In the genomic region with DNA sequence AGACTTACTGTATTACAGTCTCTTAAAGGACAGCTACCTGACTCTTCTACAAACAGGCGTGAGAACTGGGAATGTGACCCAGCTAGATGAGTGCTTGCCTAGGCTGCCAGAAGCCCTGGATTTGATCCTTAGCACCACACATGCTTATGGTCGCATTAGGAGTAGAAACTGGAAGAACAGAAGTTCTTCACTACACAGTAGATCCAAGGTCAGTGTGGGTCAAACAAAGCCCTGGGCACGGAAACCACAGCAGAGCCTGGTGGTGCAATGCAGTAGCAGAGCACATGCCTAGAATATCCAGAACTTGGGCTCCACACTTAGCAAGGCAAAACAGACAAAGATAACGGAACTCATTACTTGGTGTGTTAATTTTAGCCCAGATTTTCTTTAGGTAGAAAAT, we compare ENCODE assay signal across 17 mouse cellular contexts. TPM values are rescaled to one million over a fixed set of nuclear protein-coding genes. Genes with fewer than 3 reads are reported as not detected.
DNase-seq lines count a peak whose midpoint lies in the region; ATAC-seq and TF ChIP-seq lines count a peak whose summit lies in the region.
"Had no signal": no experiment of that assay in that cellular context is flagged by ENCODE, and none has a peak within 500 bp of the region (broad histone marks: within the 10 kb centered on the region; RNA-seq: fewer than 3 reads in every experiment).

No protein-coding gene starts in this region.

- no peaks in the 10 kb centered on the region for H3K36me3 ChIP-seq in kidney, embryonic 14.5 days (ENCODE audit: control insufficient read depth, insufficient read depth, low read length)
- H3K36me3 ChIP-seq in ES-Bruce4 (ENCODE audit: control insufficient read depth, insufficient read depth, low read length, poor library complexity, severe bottlenecking) = no peaks in the 10 kb centered on the region
- no peaks in the 10 kb centered on the region for H3K36me3 ChIP-seq in liver, embryonic 15.5 days (replicated peaks)
- H3K36me3 ChIP-seq in hindbrain, embryonic 11.5 days (ENCODE audit: control insufficient read depth, insufficient read depth, low read length) = no peaks in the 10 kb centered on the region
- H3K36me3 ChIP-seq: embryonic facial prominence, embryonic 12.5 days; forebrain, embryonic 15.5 days; midbrain, embryonic 12.5 days; neural tube, embryonic 13.5 days had no signal

- no peak for TF ChIP-seq POLR2A in ES-Bruce4 (IDR thresholded peaks at IDR 0.05; ENCODE audit: insufficient read depth, low read length)

- ATAC-seq in kidney, embryonic 14.5 days (ENCODE audit: low FRiP score, low TSS enrichment) = no peak
- ATAC-seq in liver, embryonic 15.5 days (ENCODE audit: insufficient read depth) = no peak
- ATAC-seq in hindbrain, embryonic 11.5 days (ENCODE audit: low FRiP score) = no peak
- ATAC-seq: forebrain, embryonic 15.5 days; hindbrain, postnatal 0 days had no signal

- no peak overlapping the region for H3K4me2 ChIP-seq in kidney, embryonic 14.5 days (replicated peaks; ENCODE audit: low read depth, low read length)
- no peak overlapping the region for H3K4me2 ChIP-seq in liver, embryonic 15.5 days
- no peak overlapping the region for H3K4me2 ChIP-seq in hindbrain, embryonic 11.5 days (replicated peaks; ENCODE audit: low read depth, low read length)
- H3K4me2 ChIP-seq: embryonic facial prominence, embryonic 12.5 days; forebrain, embryonic 15.5 days; midbrain, embryonic 12.5 days; neural tube, embryonic 13.5 days had no signal

- no peaks in the 10 kb centered on the region for H3K27me3 ChIP-seq in kidney, embryonic 14.5 days (ENCODE audit: control insufficient read depth, insufficient read depth, low read length)
- no peaks in the 10 kb centered on the region for H3K27me3 ChIP-seq in ES-Bruce4 (ENCODE audit: control insufficient read depth, insufficient read depth, low read length, poor library complexity, severe bottlenecking)
- H3K27me3 ChIP-seq in liver, embryonic 15.5 days = no peaks in the 10 kb centered on the region
- H3K27me3 ChIP-seq in hindbrain, embryonic 11.5 days (ENCODE audit: control insufficient read depth, insufficient read depth, low read length) = no peaks in the 10 kb centered on the region
- H3K27me3 ChIP-seq: embryonic facial prominence, embryonic 12.5 days; forebrain, embryonic 15.5 days; midbrain, embryonic 12.5 days had no signal

- DNase-seq in kidney, adult 18-20 months = peak; percentile 68
- no peak for DNase-seq in yolk sac, embryonic 10.5 days (ENCODE audit: low spot score)
- no peak for DNase-seq in embryo, embryonic 10.5 days (ENCODE audit: low spot score)
- no peak for DNase-seq in hindbrain, embryonic 11.5 days (ENCODE audit: low spot score)
- DNase-seq: cerebellum, adult 2 months; gastrocnemius, postnatal 36 days; right cerebral cortex, postnatal 14 days had no signal

- TF ChIP-seq EP300 in ES-Bruce4 (IDR thresholded peaks at IDR 0.05; ENCODE audit: insufficient read depth, low read depth, low read length) = 0 out of 2 replicates have a peak, but pooled peaks have one; percentile 26

- H3K4me1 ChIP-seq in kidney, embryonic 14.5 days (ENCODE audit: control insufficient read depth, insufficient read depth, low read length) = peaks cover 21% of the 10 kb centered on the region
- H3K4me1 ChIP-seq in ES-Bruce4 (ENCODE audit: control insufficient read depth, insufficient read depth, low read length) = peaks cover 13% of the 10 kb centered on the region
- H3K4me1 ChIP-seq in brown adipose tissue, adult 24 weeks (ENCODE audit: control insufficient read depth, insufficient read depth, insufficient read length, low read length) = peaks cover 59% of the 10 kb centered on the region
- H3K4me1 ChIP-seq in liver, embryonic 15.5 days (replicated peaks) = peaks cover 95% of the 10 kb centered on the region
- H3K4me1 ChIP-seq in hindbrain, embryonic 11.5 days (replicated peaks; ENCODE audit: control insufficient read depth, insufficient read depth, low read length) = no peaks in the 10 kb centered on the region
- H3K4me1 ChIP-seq: embryonic facial prominence, embryonic 12.5 days; forebrain, embryonic 15.5 days; midbrain, embryonic 12.5 days had no signal

- TF ChIP-seq CTCF in ES-Bruce4 (IDR thresholded peaks at IDR 0.05; ENCODE audit: low read depth, low read length) = no peak

- 76% methylated on average over 4 of the region's 4 CpGs for WGBS in kidney, embryonic 14.5 days
- 41% methylated on average over 4 of the region's 4 CpGs for WGBS in liver, embryonic 15.5 days (ENCODE audit: insufficient replicate concordance)
- WGBS in hindbrain, embryonic 11.5 days = 94% methylated on average over 4 of the region's 4 CpGs

- H3K4me3 ChIP-seq in kidney, embryonic 14.5 days (ENCODE audit: low read length) = no peak overlapping the region
- no peak overlapping the region for H3K4me3 ChIP-seq in ES-Bruce4 (ENCODE audit: low read depth, low read length)
- no peak overlapping the region for H3K4me3 ChIP-seq in brown adipose tissue, adult 24 weeks (ENCODE audit: insufficient read depth, low read depth, low read length)
- no peak overlapping the region for H3K4me3 ChIP-seq in liver, embryonic 15.5 days (replicated peaks)
- no peak overlapping the region for H3K4me3 ChIP-seq in hindbrain, embryonic 11.5 days (ENCODE audit: low read depth, low read length)
- H3K4me3 ChIP-seq: embryonic facial prominence, embryonic 12.5 days; forebrain, embryonic 15.5 days; midbrain, embryonic 12.5 days; neural tube, embryonic 13.5 days had no signal

- no peak overlapping the region for H3K9ac ChIP-seq in kidney, embryonic 14.5 days (ENCODE audit: low read depth, low read length)
- no peak overlapping the region for H3K9ac ChIP-seq in ES-Bruce4 (ENCODE audit: low read depth, poor library complexity, severe bottlenecking)
- H3K9ac ChIP-seq in liver, embryonic 15.5 days = no peak overlapping the region
- no peak overlapping the region for H3K9ac ChIP-seq in hindbrain, embryonic 11.5 days (ENCODE audit: low read depth, low read length)
- H3K9ac ChIP-seq: embryonic facial prominence, embryonic 12.5 days; forebrain, embryonic 15.5 days; midbrain, embryonic 12.5 days; neural tube, embryonic 13.5 days had no signal

- H3K27ac ChIP-seq in kidney, embryonic 14.5 days (ENCODE audit: low read depth, low read length) = no peak overlapping the region
- peak overlapping the region; percentile 51; the same call in 1 of the 2 replicates for H3K27ac ChIP-seq in ES-Bruce4 (ENCODE audit: insufficient read depth, low read length)
- peak overlapping the region; percentile 46 for H3K27ac ChIP-seq in brown adipose tissue, adult 24 weeks (replicated peaks; ENCODE audit: low read depth, low read length)
- peak overlapping the region; percentile 52; the same call in 1 of the 2 replicates for H3K27ac ChIP-seq in liver, embryonic 15.5 days (replicated peaks)
- no peak overlapping the region for H3K27ac ChIP-seq in hindbrain, embryonic 11.5 days (ENCODE audit: low read depth, low read length)
- H3K27ac ChIP-seq: embryonic facial prominence, embryonic 12.5 days; forebrain, embryonic 15.5 days; hindbrain, postnatal 0 days; midbrain, embryonic 12.5 days; neural tube, embryonic 13.5 days had no signal

- no peaks in the 10 kb centered on the region for H3K9me3 ChIP-seq in kidney, embryonic 14.5 days (ENCODE audit: control insufficient read depth, low read length)
- no peaks in the 10 kb centered on the region for H3K9me3 ChIP-seq in ES-Bruce4 (replicated peaks; ENCODE audit: control insufficient read depth, insufficient read depth, low read length, poor library complexity, severe bottlenecking)
- H3K9me3 ChIP-seq in liver, embryonic 15.5 days (replicated peaks) = no peaks in the 10 kb centered on the region
- no peaks in the 10 kb centered on the region for H3K9me3 ChIP-seq in hindbrain, embryonic 11.5 days (ENCODE audit: control insufficient read depth, low read length)
- H3K9me3 ChIP-seq: embryonic facial prominence, embryonic 12.5 days; forebrain, embryonic 15.5 days; G1E; midbrain, embryonic 12.5 days; neural tube, embryonic 13.5 days had no signal

RNA-seq across cellular contexts. Expression of gene B3gnt2, which starts 10.7 kb away (rescaled TPM):
- polyA plus RNA-seq in kidney, embryonic 14.5 days (2014; fragmentation: Nextera tagmentation; extraction: Ambion mirVana) = 4.6 and 9.1 TPM in 2 replicates
- 3.5 and 16.7 TPM in 2 replicates for polyA plus RNA-seq in ES-Bruce4 (2011; ENCODE audit: insufficient read depth, insufficient read length, low read depth, missing spikeins)
- not detected in 2 replicates for polyA plus RNA-seq in brown adipose tissue, adult 24 weeks (2012; ENCODE audit: insufficient read depth, insufficient read length, missing spikeins)
- polyA plus RNA-seq in liver, embryonic 15.5 days (2015; fragmentation: Nextera tagmentation; extraction: Ambion mirVana) = 5.3 TPM in 2 replicates
- polyA plus RNA-seq in hindbrain, embryonic 11.5 days (2014; fragmentation: Nextera tagmentation; extraction: Ambion mirVana) = 1.7 and 3.0 TPM in 2 replicates

Comparison
In these comparisons a context has a peak if more than half of its experiments do, and no peak if none do; other contexts are left out.
1. H3K27ac ChIP-seq: peak in ES-Bruce4 (single experiment), brown adipose tissue, adult 24 weeks (single experiment) and liver, embryonic 15.5 days (single experiment); none in kidney, embryonic 14.5 days (single experiment) and hindbrain, embryonic 11.5 days (single experiment).